Mouse (Mus musculus): ENCODE measurements at regions not wholly inside any gene's neighbourhood (a gene's known extent, or its start where the extent isn't known, plus 50 kb on each side); places are given as distances from the start of the nearest gene placed in this dataset.

GRCm38 (mm10) chr10:29921658-29922057 lies 278.7 kb downstream of the Cenpw start:
- DNase-seq (ENCODE audit: low read depth, low spot score): no peak

- DNase-seq (ENCODE audit: low read depth, low spot score): no peak
Observed at GRCm38 (mm10) chr10:29897780-29898363, 302.5 kb downstream of the Cenpw start.

GRCm38 (mm10) chr10:29864566-29864965 lies 328.9 kb upstream of the Rspo3 start:
- DNase-seq (ENCODE audit: low read depth, low spot score): no peak

- DNase-seq (ENCODE audit: low read depth, low spot score): no peak
Observed at GRCm38 (mm10) chr10:29855749-29856313, 320.2 kb upstream of the Rspo3 start.

DNA sequence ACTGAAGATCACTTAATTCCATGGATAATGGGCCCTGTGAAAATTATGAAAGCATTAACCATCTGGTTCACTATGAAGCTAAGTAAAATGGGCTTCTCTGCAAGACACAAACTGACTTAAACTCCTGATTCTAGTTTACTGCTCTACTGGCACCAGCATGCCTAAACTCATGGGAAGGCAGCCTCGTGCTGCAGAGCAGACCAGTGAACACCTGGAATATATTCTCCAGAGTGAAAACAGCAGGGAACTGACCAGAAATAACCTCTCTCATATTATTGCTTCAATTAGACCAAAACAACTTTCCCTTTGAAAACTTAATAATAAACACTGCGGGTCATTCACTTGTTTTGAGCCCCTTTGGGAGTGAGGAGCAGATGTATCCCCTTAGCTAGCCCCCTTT lies 316.8 kb upstream of the Rspo3 start:
- DNase-seq (ENCODE audit: low read depth, low spot score): no peak

DNA sequence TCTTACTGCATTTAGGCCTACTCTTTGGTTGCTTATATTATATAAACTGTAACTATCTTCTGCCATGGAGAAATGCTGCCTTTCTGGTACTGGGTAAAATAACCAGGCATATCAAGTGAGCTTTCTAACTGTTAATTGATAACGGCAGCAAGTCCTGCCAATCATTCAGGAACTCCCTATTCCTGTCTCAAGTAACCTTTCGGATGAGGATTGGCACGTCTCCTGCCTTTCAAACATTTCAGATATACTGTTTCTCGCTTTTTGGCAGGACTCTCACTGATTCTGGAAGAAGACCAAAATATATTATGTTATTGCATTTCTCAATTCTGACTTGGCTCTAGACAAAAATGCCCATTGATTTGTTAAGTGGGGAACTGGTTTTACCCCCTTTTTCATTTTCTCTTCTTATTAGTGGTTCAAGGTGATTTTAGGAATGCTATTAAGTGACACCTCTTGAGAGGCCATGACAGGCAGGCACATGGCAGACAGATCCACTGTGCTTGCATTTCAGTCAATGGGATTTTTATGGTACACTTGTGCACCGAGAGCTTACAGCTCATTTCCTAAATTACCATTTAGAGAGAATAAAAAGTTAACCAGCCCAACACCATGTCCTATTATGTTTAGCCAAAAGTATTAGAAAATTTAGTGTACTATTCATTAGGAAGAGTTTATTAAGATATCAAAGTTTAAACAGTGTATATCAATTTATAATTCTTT lies 289.4 kb upstream of the Rspo3 start:
- no peak for DNase-seq (ENCODE audit: low read depth, low spot score)

- no peak for DNase-seq (ENCODE audit: low read depth, low spot score)
Observed at GRCm38 (mm10) chr10:29824413-29824812, 288.7 kb upstream of the Rspo3 start.

DNA sequence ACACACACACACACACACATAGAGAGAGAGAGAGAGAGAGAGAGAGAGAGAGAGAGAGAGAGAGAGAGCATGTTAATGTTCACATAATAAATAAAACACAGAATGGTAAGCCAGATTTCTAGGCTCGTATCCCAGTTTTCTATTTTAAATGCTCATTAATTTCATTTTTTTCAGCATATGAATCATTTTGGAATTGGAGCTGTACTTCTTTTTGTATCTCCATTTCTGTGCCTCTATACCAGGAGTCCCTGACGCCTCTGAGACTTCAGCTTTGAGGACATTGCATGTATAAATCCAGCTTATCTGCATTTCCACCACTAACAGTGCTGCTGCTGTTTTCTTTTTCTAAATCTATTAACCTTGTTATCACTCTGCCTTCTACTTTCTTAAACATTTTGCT lies 287.5 kb upstream of the Rspo3 start:
- DNase-seq (ENCODE audit: low read depth, low spot score): no peak

- peak; percentile 54 for DNase-seq (ENCODE audit: low read depth, low spot score)
Observed at GRCm38 (mm10) chr10:29803915-29804545, 268.4 kb upstream of the Rspo3 start.

DNA sequence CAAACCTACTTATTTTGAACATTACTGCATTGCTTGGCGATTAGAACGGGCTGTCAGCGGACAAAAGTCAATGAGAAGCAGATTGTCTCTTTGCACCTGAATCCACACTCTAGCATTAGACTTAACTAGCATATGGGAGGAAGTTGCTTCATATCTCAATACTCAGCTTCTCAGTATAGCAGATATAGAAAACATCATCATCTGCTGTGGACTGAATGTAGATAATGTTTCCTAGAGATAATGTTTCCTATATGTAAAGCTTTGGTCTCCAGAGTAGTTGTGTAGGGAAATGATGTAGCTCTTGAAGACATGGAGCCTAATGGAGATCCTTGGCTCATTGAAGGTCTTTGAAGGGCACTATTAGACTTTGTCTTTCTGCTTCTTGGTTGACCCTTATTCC lies 267.0 kb upstream of the Rspo3 start:
- no peak for DNase-seq (ENCODE audit: low read depth, low spot score)

- DNase-seq (ENCODE audit: low read depth, low spot score): peak; percentile 8
Observed at GRCm38 (mm10) chr10:29794663-29795062, 259.0 kb upstream of the Rspo3 start.

DNA sequence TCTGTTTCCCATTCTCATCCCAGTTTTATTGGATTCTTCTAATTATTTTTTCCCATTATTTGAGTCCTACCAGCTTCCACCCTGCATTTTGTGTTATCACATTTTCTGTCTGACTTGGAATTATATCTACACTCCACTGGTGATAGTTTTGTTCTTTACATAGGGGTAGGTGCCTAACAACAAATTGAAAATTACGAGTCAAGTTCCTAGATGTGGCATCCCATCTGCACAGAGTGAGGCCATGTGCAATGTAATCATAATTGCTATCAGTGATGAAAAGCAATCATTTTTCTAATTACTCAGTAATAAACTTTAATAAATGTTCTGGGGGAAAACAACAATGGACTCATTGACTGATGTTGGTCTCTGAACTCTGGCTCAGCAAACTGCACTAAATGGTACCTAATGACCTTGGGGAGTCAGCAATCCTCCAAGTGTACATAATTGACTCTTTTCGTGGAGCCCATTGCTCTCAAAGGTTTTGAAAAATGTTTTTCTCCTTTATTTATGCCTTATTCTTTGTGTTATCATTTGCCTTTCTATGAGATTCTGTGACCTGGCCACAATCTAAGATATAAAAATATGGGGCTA lies 250.6 kb upstream of the Rspo3 start:
- DNase-seq (ENCODE audit: low read depth, low spot score): no peak

DNA sequence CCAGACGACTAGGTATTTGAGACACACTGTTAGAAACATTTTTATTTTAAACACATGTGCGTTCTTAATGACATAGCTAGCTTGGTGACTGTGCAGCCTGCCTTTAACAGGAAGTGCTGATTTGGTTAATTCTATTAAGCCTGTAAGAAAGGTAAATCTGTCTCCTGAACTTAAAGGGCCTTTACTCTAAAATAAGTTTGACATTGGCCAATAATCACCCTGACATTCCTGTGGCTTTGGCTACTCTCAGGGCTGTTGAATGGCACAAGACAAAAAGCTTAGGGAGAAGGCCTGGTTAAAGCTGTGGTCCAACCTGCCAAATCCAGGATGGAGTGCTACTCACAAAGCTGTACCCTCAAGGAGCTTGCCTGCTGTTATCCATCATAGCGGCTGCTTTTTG lies 201.0 kb upstream of the Rspo3 start:
- DNase-seq (ENCODE audit: low read depth, low spot score): no peak

GRCm38 (mm10) chr10:29725319-29725718 lies 189.7 kb upstream of the Rspo3 start:
- DNase-seq (ENCODE audit: low read depth, low spot score): no peak

DNA sequence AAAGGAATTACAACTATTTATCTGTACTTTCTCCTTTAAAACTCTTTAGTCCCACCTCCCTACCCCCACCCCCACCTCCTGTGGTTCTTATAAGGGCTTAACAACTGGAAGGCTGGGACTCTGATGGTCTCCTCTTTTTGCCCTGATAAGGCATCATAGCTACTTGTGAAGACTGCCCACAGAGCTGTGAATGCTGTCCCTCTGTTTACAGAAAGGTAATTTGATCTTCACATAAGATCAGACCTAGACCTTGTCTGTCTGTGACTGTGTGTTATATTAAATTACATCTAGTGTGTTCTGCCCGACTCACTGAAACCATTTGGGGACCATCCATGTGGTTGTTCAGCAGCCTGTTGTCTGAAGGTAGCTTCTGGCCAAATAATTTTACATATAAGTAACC lies 175.3 kb upstream of the Rspo3 start:
- DNase-seq (ENCODE audit: low read depth, low spot score): no peak

DNA sequence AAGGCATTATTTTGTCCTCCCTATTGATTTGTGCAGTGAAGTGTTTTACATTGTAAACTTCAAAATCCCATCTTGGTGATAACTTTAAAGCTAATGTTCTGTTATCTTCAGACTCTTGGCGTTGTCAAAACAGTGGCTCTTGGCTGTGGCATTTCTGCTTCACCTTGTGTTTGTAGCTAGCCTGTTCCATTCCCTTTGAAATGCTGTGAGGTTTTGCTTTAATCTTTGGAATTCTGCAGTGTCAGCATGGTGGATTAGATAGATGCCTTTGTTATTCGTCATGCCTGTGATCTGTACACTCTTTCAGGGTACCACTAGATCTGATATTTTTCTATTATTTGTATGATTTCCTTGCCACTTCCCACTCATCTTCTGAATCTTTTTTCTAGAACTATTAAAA lies 173.0 kb upstream of the Rspo3 start:
- no peak for DNase-seq (ENCODE audit: low read depth, low spot score)

DNA sequence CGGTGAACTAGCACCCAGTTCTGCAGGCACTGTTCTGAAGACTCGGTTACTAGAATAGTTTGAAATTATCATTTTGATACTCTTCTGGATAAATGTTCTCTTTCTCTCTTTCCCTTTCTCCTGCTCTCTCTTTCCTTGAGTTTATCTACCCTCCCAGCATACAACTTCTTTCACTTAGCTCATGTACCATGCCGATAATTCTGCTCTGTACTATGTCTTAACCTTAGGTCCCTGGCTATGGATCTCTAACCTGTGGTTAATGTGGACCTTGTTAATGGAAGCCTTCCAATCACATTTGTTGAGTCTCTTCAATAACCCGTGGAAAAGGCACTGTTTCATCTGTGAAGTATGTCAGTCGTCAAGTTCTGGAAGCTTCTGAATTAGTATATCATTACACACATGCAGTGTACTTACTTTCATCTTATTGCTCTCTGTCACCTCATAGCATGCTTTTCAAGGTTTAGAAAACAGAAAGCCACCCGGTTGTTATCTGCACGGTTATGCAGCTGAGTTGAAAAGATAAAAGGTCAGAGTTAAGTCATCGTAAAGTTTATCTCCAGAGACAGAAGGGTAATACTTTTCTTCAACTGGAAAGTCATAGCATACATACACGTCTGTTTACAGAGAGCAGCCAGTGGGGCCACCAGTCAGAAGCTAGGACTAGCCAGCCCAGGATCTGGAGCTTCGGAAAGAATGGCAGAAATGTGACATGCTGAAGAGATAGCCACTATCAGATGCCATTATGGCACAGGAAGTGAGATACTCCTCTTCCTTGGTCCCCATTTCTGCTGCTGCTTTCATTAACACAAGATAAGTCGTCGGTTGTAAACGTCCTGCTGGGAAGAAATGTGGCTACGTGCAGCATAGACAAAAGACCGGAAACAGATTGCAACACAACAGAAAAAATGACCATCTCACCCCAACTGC lies 157.6 kb upstream of the Rspo3 start:
- DNase-seq (ENCODE audit: low read depth, low spot score): no peak

DNA sequence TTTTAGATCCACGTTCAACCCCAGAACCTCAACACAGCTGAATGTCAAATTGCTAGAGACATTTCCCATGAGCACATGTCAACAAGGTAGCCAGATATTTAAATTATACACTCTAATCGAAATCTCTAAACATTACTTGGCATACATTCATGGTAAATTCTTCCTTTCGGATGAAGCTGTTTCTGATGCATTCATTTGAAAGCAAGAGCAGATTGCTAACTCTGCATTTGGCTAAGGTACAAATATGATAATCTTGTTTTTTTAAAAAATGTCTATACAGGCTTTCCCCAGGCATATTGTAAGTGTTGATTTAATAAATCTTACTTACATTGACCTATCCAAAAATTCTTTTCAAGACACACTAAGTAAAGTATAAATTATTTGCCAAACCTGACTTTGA lies 153.9 kb upstream of the Rspo3 start:
- no peak for DNase-seq (ENCODE audit: low read depth, low spot score)

DNA sequence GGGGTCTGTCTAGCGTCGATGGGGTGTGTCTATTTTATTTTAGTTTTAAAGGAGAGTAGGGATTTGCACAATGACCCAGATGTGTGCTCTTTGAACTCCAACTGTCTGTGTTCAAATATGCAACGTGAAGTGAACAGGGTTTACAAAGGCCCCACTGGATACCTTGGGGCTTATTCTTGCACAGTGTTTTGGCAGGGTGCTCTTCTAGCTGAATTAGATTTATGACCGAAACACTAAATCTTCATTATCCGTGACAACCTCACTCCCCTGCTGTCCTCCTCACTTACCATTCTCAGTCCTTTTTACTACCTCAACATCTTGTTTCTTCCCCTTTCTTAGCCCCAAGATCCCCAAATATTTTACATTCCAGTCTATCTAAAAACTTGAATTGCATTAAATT lies 151.3 kb upstream of the Rspo3 start:
- DNase-seq (ENCODE audit: low read depth, low spot score): peak; percentile 23

DNA sequence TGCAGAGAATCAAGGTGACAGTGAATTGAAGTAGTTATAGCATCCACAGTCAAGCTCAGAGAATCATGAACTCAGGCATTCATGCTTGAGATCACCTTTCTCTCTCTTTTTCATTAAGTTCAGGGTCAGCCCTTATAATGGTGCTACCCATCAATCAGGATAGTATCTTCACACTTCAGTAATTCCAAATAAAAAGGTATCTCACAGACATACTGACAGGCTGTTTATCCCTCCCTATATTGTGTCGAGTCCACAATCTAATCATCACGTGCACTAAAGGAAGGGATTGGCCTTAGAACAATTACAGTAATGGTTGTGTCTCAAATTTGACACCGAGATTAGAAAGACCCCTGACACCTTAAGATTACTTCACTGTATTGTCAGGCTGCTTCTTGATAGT lies 138.7 kb upstream of the Rspo3 start:
- no peak for DNase-seq (ENCODE audit: low read depth, low spot score)

DNA sequence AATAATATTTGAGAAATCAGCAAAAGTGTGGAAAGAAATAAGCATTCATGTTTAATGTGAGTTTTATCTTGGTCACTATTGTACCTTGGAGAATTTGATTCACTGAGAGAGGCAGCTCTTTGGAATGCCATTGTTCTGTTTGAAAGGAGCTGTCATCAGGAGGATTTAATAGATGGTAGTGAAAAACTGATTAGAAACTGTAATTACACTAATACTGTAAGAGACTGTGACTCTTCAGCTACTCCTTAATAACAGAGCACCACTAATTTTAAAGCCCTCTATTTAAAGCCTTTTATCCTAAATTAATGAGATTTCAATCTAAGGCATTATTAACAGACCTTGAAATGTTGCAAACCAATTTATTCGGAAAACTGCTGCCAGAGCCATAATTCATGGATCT lies 126.1 kb upstream of the Rspo3 start:
- no peak for DNase-seq (ENCODE audit: low read depth, low spot score)
